Mouse (Mus musculus): ENCODE measurements at regions not wholly inside any gene's neighbourhood (a gene's known extent, or its start where the extent isn't known, plus 50 kb on each side); places are given as distances from the start of the nearest gene placed in this dataset.
"Not testable (repeated sequence)": the region's sequence is repeated elsewhere in the genome, so short reads cannot be mapped to it uniquely, and the experiment has no call there.

- DNase-seq, result no peak
Observed at GRCm38 (mm10) chr10:43672490-43672889, 94.4 kb downstream of the Cd24a start.

GRCm38 (mm10) chr10:43674749-43675148, 96.7 kb downstream of the Cd24a start:
- DNase-seq, result no peak

- not testable (repeated sequence) for DNase-seq
Observed at GRCm38 (mm10) chr10:43675495-43675894, 97.4 kb downstream of the Cd24a start.

- no peak for DNase-seq
Observed at GRCm38 (mm10) chr10:43676289-43676688, 98.2 kb downstream of the Cd24a start.

GRCm38 (mm10) chr10:43684247-43685033, 106.4 kb downstream of the Cd24a start:
- no peak for DNase-seq

- DNase-seq, result no peak
Observed at GRCm38 (mm10) chr10:43689161-43689913, 111.3 kb downstream of the Cd24a start.

- DNase-seq, result no peak
Observed at GRCm38 (mm10) chr10:43689914-43690316, 111.8 kb downstream of the Cd24a start.

- no peak for DNase-seq
Observed at GRCm38 (mm10) chr10:43693974-43694373, 115.9 kb downstream of the Cd24a start.

- no peak for DNase-seq
Observed at GRCm38 (mm10) chr10:43694508-43694907, 116.4 kb downstream of the Cd24a start.

GRCm38 (mm10) chr10:43695470-43695869, 117.4 kb downstream of the Cd24a start:
- no peak for DNase-seq

GRCm38 (mm10) chr10:43697917-43698316, 119.8 kb downstream of the Cd24a start:
- DNase-seq, result no peak

- no peak for DNase-seq
Observed at GRCm38 (mm10) chr10:43700371-43701289, 122.5 kb downstream of the Cd24a start.

- DNase-seq, result no peak
Observed at GRCm38 (mm10) chr10:43702895-43703294, 124.8 kb downstream of the Cd24a start.

- no peak for DNase-seq
Observed at GRCm38 (mm10) chr10:43706001-43706988, 128.2 kb downstream of the Cd24a start.

GRCm38 (mm10) chr10:43707011-43707410, 128.9 kb downstream of the Cd24a start:
- no peak for DNase-seq

GRCm38 (mm10) chr10:43707821-43708373, 129.8 kb downstream of the Cd24a start:
- no peak for DNase-seq

GRCm38 (mm10) chr10:43709278-43710033, 131.4 kb downstream of the Cd24a start:
- DNase-seq, result no peak

GRCm38 (mm10) chr10:43710186-43710885, 132.3 kb downstream of the Cd24a start:
- DNase-seq, result no peak

- no peak for DNase-seq
Observed at GRCm38 (mm10) chr10:43710886-43711256, 132.8 kb downstream of the Cd24a start.

GRCm38 (mm10) chr10:43712657-43713056, 134.6 kb downstream of the Cd24a start:
- DNase-seq, result no peak
